Mouse (Mus musculus) hindbrain, embryonic 13.5 days (tissue): Measurements from ENCODE around the gene Gm11596. TPM values are rescaled to one million over a fixed set of nuclear protein-coding genes. Genes with fewer than 3 reads are reported as not detected.
"Not testable (repeated sequence)": the region's sequence is repeated elsewhere in the genome, so short reads cannot be mapped to it uniquely, and the experiment has no call there.

Experiments
- ATAC-seq: fragments of 200-750 bp; cut with Nextera tagmentation; 2 replicates; pipeline ENCODE4 v1.8.0; 2017; ENCODE audit warnings: moderate TSS enrichment; ENCODE audit not compliant: low FRiP score
- H3K27ac ChIP-seq: fragments of 300-500 bp; sonication (generic); 2 replicates; pipeline ENCODE4 v1.5.1; 2015; ENCODE audit warnings: inconsistent platforms, mild to moderate bottlenecking, moderate library complexity
- H3K27me3 ChIP-seq: fragments of 300-500 bp; sonication (generic); 2 replicates; pipeline ENCODE4 v1.6.1; 2015; ENCODE audit warnings: mild to moderate bottlenecking, inconsistent platforms
- H3K36me3 ChIP-seq: fragments of 300-500 bp; sonication (generic); 2 replicates; pipeline ENCODE4 v1.6.1; 2015; ENCODE audit warnings: mild to moderate bottlenecking, inconsistent platforms
- H3K4me1 ChIP-seq: fragments of 300-500 bp; sonication (generic); replicated peaks from 2 replicates; pipeline ENCODE4 v1.6.1; 2015; ENCODE audit warnings: inconsistent platforms
- H3K4me2 ChIP-seq: fragments of 300-500 bp; sonication (generic); 2 replicates; pipeline ENCODE4 v1.6.1; 2015; ENCODE audit warnings: inconsistent platforms, mild to moderate bottlenecking, moderate library complexity
- H3K4me3 ChIP-seq: fragments of 300-500 bp; sonication (generic); 2 replicates; pipeline ENCODE4 v1.5.1; 2015; ENCODE audit warnings: mild to moderate bottlenecking, inconsistent platforms
- H3K9ac ChIP-seq: fragments of 300-500 bp; sonication (generic); 2 replicates; pipeline ENCODE4 v1.6.1; 2015; ENCODE audit warnings: mild to moderate bottlenecking, inconsistent platforms
- H3K9me3 ChIP-seq: fragments of 300-500 bp; sonication (generic); 2 replicates; pipeline ENCODE4 v1.6.1; 2016; ENCODE audit warnings: inconsistent platforms
- WGBS: fragments of 180-500 bp; shearing (Covaris S2); methylation state at CpG from one replicate; pipeline ENCODE4 v1.1.7; 2015; 5-methylcytosine and 5-hydroxymethylcytosine counted together
- polyA plus RNA-seq: library from polyadenylated mRNA; unstranded; fragments of >200 nt; fragmentation: Nextera tagmentation; extraction: Ambion mirVana; gene quantifications from 2 replicates; pipeline ENCODE4 v1.2.1, GENCODE M21; 2015

Gene Gm11596
- not detected in 2 replicates for polyA plus RNA-seq

- no peak within 1 kb of the TSS for H3K4me3 ChIP-seq
- WGBS, result 90% methylated on average over 2 of the region's 2 CpGs
- no peaks in the 10 kb centered on the region for H3K36me3 ChIP-seq
- no peak within 1 kb of the TSS for H3K9ac ChIP-seq
- H3K27ac ChIP-seq, result no peak within 1 kb of the TSS
- H3K9me3 ChIP-seq, result no peaks in the 10 kb centered on the region
- no peaks in the 10 kb centered on the region for H3K4me1 ChIP-seq
- H3K27me3 ChIP-seq, result no peaks in the 10 kb centered on the region
- no peak within 1 kb of the TSS for H3K4me2 ChIP-seq
- ATAC-seq, result no peak
Observed at GRCm38 (mm10) chr11:99793367-99793766, at the start of gene Gm11596. TSS of gene Gm11596 (minus strand) at chr11:99793467.

- H3K4me3 ChIP-seq, result no peak overlapping the region
- H3K27ac ChIP-seq, result no peak overlapping the region
- H3K27me3 ChIP-seq, result no peaks in the 10 kb centered on the region
- no peak overlapping the region for H3K4me2 ChIP-seq
- no peak for ATAC-seq
- no peaks in the 10 kb centered on the region for H3K9me3 ChIP-seq
- no peaks in the 10 kb centered on the region for H3K4me1 ChIP-seq
- 87% methylated on average over 1 of the region's 1 CpGs for WGBS
- H3K36me3 ChIP-seq, result no peaks in the 10 kb centered on the region
- no peak overlapping the region for H3K9ac ChIP-seq
Observed at GRCm38 (mm10) chr11:99842185-99842584, 48.9 kb upstream of the Gm11596 start.

DNA sequence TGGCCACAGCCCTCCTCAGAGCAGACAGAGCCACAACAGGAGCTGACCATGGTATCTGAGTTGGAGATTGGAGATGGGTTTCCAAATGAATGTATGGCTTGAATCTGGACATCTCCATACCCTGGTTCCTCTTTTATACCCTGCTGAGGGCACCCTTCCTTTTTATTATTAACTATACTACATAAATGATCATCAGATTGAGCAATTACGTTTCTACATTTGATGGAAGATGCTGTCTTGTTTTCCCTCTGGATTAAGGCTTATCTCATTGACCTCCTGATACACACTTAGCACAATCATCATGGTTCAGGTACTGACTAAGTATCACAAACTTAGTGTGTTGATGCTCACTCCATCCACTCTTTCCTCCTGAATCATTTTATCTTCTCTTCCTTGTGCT lies 44.7 kb upstream of the Gm11596 start, which contains the start of gene 2300003K06Rik:
TSS of gene 2300003K06Rik (minus strand) at position 101 of the 400 bp plus-strand sequence.
- Histone ChIP-seq H3K4me3 (no peak within 1 kb of the TSS), H3K36me3 (no peaks in the 10 kb centered on the region), H3K4me2 (no peak within 1 kb of the TSS), H3K4me1 (no peaks in the 10 kb centered on the region), H3K27ac (no peak within 1 kb of the TSS), H3K9ac (no peak within 1 kb of the TSS), H3K9me3 (no peaks in the 10 kb centered on the region), H3K27me3 (no peaks in the 10 kb centered on the region)
- 79% methylated on average over 1 of the region's 1 CpGs for WGBS
- ATAC-seq, result no peak

- H3K4me2 ChIP-seq, H3K36me3 ChIP-seq, H3K4me3 ChIP-seq, H3K27me3 ChIP-seq, H3K4me1 ChIP-seq, H3K27ac ChIP-seq, H3K9ac ChIP-seq, ATAC-seq, H3K9me3 ChIP-seq: not testable (repeated sequence)
- WGBS, result 90% methylated on average over 2 of the region's 2 CpGs
Observed at GRCm38 (mm10) chr11:99815566-99815965, 22.3 kb upstream of the Gm11596 start, which contains the start of gene Gm11564. TSS of gene Gm11564 (minus strand) at chr11:99815666.

DNA sequence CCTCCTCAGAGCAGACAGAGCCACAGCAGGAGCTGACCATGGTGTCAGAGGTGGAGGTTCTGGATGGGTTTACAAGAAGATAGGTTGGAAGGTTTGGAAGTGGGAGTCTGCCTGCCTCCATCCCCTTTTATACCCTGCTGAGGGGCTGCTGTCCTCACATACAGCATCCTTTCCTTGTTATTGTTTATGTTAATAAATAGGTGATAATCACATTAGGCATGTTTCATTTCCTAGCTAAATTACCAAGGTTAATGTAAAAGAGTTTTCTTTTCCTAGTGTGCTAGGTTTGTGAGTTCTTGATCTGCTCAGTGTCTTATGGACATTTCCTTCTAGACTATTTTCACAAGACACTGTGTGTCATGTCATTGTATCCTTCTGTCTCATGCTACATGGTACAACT lies 16.5 kb upstream of the Gm11596 start, which contains the start of gene Krtap4-13:
TSS of gene Krtap4-13 (minus strand) at position 101 of the 400 bp plus-strand sequence.
- H3K36me3 ChIP-seq, H3K9ac ChIP-seq, H3K27ac ChIP-seq, H3K4me1 ChIP-seq, H3K4me2 ChIP-seq, H3K4me3 ChIP-seq, H3K9me3 ChIP-seq, ATAC-seq, H3K27me3 ChIP-seq: not testable (repeated sequence)

GRCm38 (mm10) chr11:99804346-99804745 lies 11.1 kb upstream of the Gm11596 start, which contains the start of gene Gm11554:
TSS of gene Gm11554 (minus strand) at chr11:99804446.
- not testable (repeated sequence) for H3K27ac ChIP-seq, H3K27me3 ChIP-seq, H3K36me3 ChIP-seq, H3K4me2 ChIP-seq, H3K4me3 ChIP-seq, ATAC-seq, H3K9me3 ChIP-seq, H3K4me1 ChIP-seq, H3K9ac ChIP-seq
- WGBS, result no CpG with 5 or more reads among the region's 1 CpGs

GRCm38 (mm10) chr11:99798832-99799231 lies 5.6 kb upstream of the Gm11596 start, which contains the start of gene Gm11569:
TSS of gene Gm11569 (minus strand) at chr11:99798932.
- ATAC-seq, H3K36me3 ChIP-seq: not testable (repeated sequence)

GRCm38 (mm10) chr11:99784900-99785299 lies 8.4 kb downstream of the Gm11596 start, which contains the start of gene Krtap4-9:
TSS of gene Krtap4-9 (plus strand) at chr11:99785200.
- H3K9me3 ChIP-seq, H3K27me3 ChIP-seq, H3K4me3 ChIP-seq, H3K9ac ChIP-seq, H3K36me3 ChIP-seq, ATAC-seq, H3K27ac ChIP-seq, H3K4me2 ChIP-seq, H3K4me1 ChIP-seq: not testable (repeated sequence)

More at GRCm38 (mm10) chr11:99798832-99799231, 5.6 kb upstream of the Gm11596 start, which contains the start of gene Gm11569:
- H3K4me1 ChIP-seq, H3K9ac ChIP-seq, H3K9me3 ChIP-seq, H3K27ac ChIP-seq, H3K4me2 ChIP-seq, H3K27me3 ChIP-seq, H3K4me3 ChIP-seq: not testable (repeated sequence)
- no CpG with 5 or more reads among the region's 1 CpGs for WGBS

- H3K4me3 ChIP-seq, result no peak within 1 kb of the TSS
- WGBS, result 93% methylated on average over 2 of the region's 2 CpGs
- no peak within 1 kb of the TSS for H3K27ac ChIP-seq
- no peak within 1 kb of the TSS for H3K9ac ChIP-seq
- no peak within 1 kb of the TSS for H3K4me2 ChIP-seq
- H3K4me1 ChIP-seq, result no peaks in the 10 kb centered on the region; the same call in 1 of the 2 replicates
- no peaks in the 10 kb centered on the region for H3K36me3 ChIP-seq
- no peak for ATAC-seq
- H3K27me3 ChIP-seq, result no peaks in the 10 kb centered on the region
- H3K9me3 ChIP-seq, result no peaks in the 10 kb centered on the region
Observed at GRCm38 (mm10) chr11:99780604-99781003, 12.7 kb downstream of the Gm11596 start, which contains the start of gene Krtap4-8. TSS of gene Krtap4-8 (minus strand) at chr11:99780704.

GRCm38 (mm10) chr11:99778401-99778800 lies 14.9 kb downstream of the Gm11596 start:
- Histone ChIP-seq H3K4me3 (no peak overlapping the region), H3K9ac (no peak overlapping the region), H3K27me3 (no peaks in the 10 kb centered on the region), H3K9me3 (no peaks in the 10 kb centered on the region), H3K27ac (no peak overlapping the region), H3K36me3 (no peaks in the 10 kb centered on the region), H3K4me1 (no peaks in the 10 kb centered on the region; the same call in 1 of the 2 replicates), H3K4me2 (no peak overlapping the region)
- ATAC-seq, result no peak
- 33% methylated on average over 7 of the region's 7 CpGs for WGBS

DNA sequence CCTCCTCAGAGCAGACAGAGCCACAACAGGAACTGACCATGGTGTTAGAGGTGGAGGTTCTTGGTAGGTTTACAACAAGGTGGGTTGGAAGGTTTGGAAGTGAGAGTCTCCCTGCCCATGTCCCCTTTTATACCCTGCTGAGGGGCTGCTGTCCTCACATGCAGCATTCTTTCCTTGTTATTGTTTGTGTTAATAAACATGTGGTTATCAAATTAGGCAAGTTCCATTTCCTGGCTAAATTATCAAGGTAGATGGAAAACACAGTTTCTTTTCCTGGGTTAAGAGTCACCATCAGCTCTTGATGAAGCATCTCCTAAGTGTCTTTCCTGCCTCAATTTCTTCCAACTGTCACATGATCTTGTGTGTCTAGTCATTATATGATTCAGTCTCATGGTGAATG lies 20.5 kb downstream of the Gm11596 start, which contains the start of gene Gm11595:
TSS of gene Gm11595 (minus strand) at position 101 of the 400 bp plus-strand sequence.
- not testable (repeated sequence) for H3K9me3 ChIP-seq, H3K4me3 ChIP-seq, H3K4me2 ChIP-seq, H3K27me3 ChIP-seq, H3K9ac ChIP-seq, H3K36me3 ChIP-seq, H3K4me1 ChIP-seq, ATAC-seq, H3K27ac ChIP-seq

DNA sequence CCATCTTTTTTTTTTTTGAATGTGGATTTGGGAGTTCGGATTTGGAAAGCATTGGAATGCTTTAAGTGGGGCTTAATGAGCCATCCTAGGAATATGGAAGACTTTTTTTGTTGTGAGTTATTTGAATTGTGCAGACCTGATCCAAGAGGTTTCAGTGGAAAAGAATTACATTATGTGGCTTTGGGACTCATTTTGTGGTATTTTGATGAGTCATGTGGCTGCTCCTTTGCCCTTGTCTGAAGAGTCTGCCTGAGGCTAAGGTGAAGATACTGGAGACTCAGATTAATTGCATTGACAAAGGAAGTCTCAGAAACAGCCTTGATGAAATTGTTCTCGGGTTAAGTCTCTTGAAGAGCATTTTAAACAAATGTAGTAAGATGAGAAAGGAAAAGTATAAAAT lies 24.9 kb downstream of the Gm11596 start:
- H3K4me2 ChIP-seq, result no peak overlapping the region
- no peak for ATAC-seq
- 74% methylated on average over 2 of the region's 2 CpGs for WGBS
- no peaks in the 10 kb centered on the region for H3K27me3 ChIP-seq
- H3K36me3 ChIP-seq, result no peaks in the 10 kb centered on the region
- H3K9ac ChIP-seq, result no peak overlapping the region
- no peaks in the 10 kb centered on the region for H3K4me1 ChIP-seq
- no peak overlapping the region for H3K4me3 ChIP-seq
- no peak overlapping the region for H3K27ac ChIP-seq
- H3K9me3 ChIP-seq, result no peaks in the 10 kb centered on the region

GRCm38 (mm10) chr11:99758877-99759276 lies 34.4 kb downstream of the Gm11596 start:
- 100% methylated on average over 1 of the region's 1 CpGs for WGBS
- no peaks in the 10 kb centered on the region for H3K36me3 ChIP-seq
- H3K4me1 ChIP-seq, result no peaks in the 10 kb centered on the region
- H3K4me2 ChIP-seq, result no peak overlapping the region
- no peaks in the 10 kb centered on the region for H3K27me3 ChIP-seq
- no peak overlapping the region for H3K27ac ChIP-seq
- no peaks in the 10 kb centered on the region for H3K9me3 ChIP-seq
- no peak overlapping the region for H3K4me3 ChIP-seq
- no peak for ATAC-seq
- no peak overlapping the region for H3K9ac ChIP-seq
